13 mouse cellular contexts compared by ENCODE assay signal in the genomic region with DNA sequence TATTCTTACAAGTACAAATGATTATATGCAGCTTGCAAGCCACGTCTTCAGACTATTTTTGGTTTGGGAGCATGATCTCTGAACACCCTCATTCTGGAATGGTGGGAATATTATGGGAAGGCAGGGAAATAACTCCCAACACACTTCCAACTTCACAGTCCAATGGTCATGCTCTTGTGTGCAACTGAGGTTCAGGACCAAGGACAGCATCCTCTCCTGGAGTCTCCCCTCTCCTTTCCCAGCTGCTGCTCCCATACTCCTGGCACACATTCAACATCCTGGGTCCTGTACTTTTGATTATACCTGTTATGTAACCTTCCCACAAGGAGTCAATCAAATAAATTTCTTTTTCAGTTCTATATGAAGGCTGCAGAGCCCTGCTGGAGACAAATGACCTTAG.
DNase-seq lines count a peak whose midpoint lies in the region; ATAC-seq and TF ChIP-seq lines count a peak whose summit lies in the region.
"Had no signal": no experiment of that assay in that cellular context is flagged by ENCODE, and none has a peak within 500 bp of the region (broad histone marks: within the 10 kb centered on the region; RNA-seq: fewer than 3 reads in every experiment).

No protein-coding gene starts in this region.

- no peaks in the 10 kb centered on the region for H3K36me3 ChIP-seq in heart, embryonic 10.5 days
- no peaks in the 10 kb centered on the region for H3K36me3 ChIP-seq in lung, postnatal 0 days (ENCODE audit: insufficient read depth, low read length)
- no peaks in the 10 kb centered on the region for H3K36me3 ChIP-seq in embryonic facial prominence, embryonic 14.5 days (ENCODE audit: control insufficient read depth, insufficient read depth, low read length)
- no peaks in the 10 kb centered on the region for H3K36me3 ChIP-seq in stomach, postnatal 0 days (ENCODE audit: control insufficient read depth, insufficient read depth, low read length)
- H3K36me3 ChIP-seq: hindbrain, embryonic 13.5 days; lung, embryonic 15.5 days had no signal

- no peak overlapping the region for H3K4me2 ChIP-seq in lung, postnatal 0 days (replicated peaks; ENCODE audit: low read depth, low read length)
- H3K4me2 ChIP-seq in embryonic facial prominence, embryonic 14.5 days (ENCODE audit: low read depth, low read length): no peak overlapping the region
- H3K4me2 ChIP-seq in stomach, postnatal 0 days (replicated peaks; ENCODE audit: low read depth): no peak overlapping the region
- H3K4me2 ChIP-seq: hindbrain, embryonic 13.5 days; lung, embryonic 15.5 days had no signal

- no peak for ATAC-seq in lung, postnatal 0 days
- ATAC-seq in embryonic facial prominence, embryonic 14.5 days (ENCODE audit: low read depth): no peak
- no peak for ATAC-seq in stomach, postnatal 0 days (ENCODE audit: low FRiP score, low TSS enrichment)
- ATAC-seq: CD4-positive, CD25-positive, alpha-beta regulatory T cell, adult 4 months had no signal

- no peak overlapping the region for H3K4me3 ChIP-seq in heart, embryonic 10.5 days
- no peak overlapping the region for H3K4me3 ChIP-seq in lung, postnatal 0 days (ENCODE audit: low read depth, low read length)
- no peak overlapping the region for H3K4me3 ChIP-seq in embryonic facial prominence, embryonic 14.5 days (ENCODE audit: low read depth, low read length)
- no peak overlapping the region for H3K4me3 ChIP-seq in stomach, postnatal 0 days (ENCODE audit: low read depth, low read length)
- H3K4me3 ChIP-seq in left cerebral cortex, adult 2 months: no peak overlapping the region
- H3K4me3 ChIP-seq: hindbrain, embryonic 13.5 days; lung, embryonic 15.5 days had no signal

- WGBS in heart, embryonic 10.5 days: 38% methylated on average over 1 of the region's 1 CpGs
- WGBS in lung, postnatal 0 days: 58% methylated on average over 1 of the region's 1 CpGs
- 61% methylated on average over 1 of the region's 1 CpGs for WGBS in embryonic facial prominence, embryonic 14.5 days
- WGBS in stomach, postnatal 0 days: 52% methylated on average over 1 of the region's 1 CpGs

- intact Hi-C loops in left cerebral cortex, adult 2 months (cut with DNase I): no loop called here
- intact Hi-C loops in left cerebral cortex, postnatal 4 days (cut with DNase I): no loop called here

- H3K4me1 ChIP-seq in heart, embryonic 10.5 days: no peaks in the 10 kb centered on the region
- no peaks in the 10 kb centered on the region for H3K4me1 ChIP-seq in lung, postnatal 0 days (ENCODE audit: insufficient read depth, low read depth, low read length)
- no peaks in the 10 kb centered on the region for H3K4me1 ChIP-seq in embryonic facial prominence, embryonic 14.5 days (ENCODE audit: control insufficient read depth, insufficient read depth, low read length)
- H3K4me1 ChIP-seq in stomach, postnatal 0 days (replicated peaks; ENCODE audit: control insufficient read depth, insufficient read depth): 0 out of 2 replicates have a peak, but pooled peaks cover 3% of the 10 kb centered on the region
- H3K4me1 ChIP-seq: hindbrain, embryonic 13.5 days; lung, embryonic 15.5 days had no signal

- TF ChIP-seq CTCF in lung, postnatal 0 days (IDR thresholded peaks at IDR 0.05): no peak
- TF ChIP-seq CTCF in stomach, postnatal 0 days (IDR thresholded peaks at IDR 0.05; ENCODE audit: low read depth): no peak
- no peak for TF ChIP-seq CTCF in left cerebral cortex, adult 2 months (IDR thresholded peaks at IDR 0.05)

- peak; percentile 86 for DNase-seq in heart, adult 11 months
- DNase-seq in heart, embryonic 10.5 days (ENCODE audit: low spot score): no peak
- peak; percentile 56 for DNase-seq in lung, postnatal 0 days (ENCODE audit: low spot score)
- no peak for DNase-seq in lung, postnatal 25 days (ENCODE audit: low spot score)
- peak; percentile 84 for DNase-seq in embryonic facial prominence, embryonic 14.5 days (ENCODE audit: low spot score)
- DNase-seq in stomach, postnatal 0 days (ENCODE audit: low spot score): peak; percentile 55
- no peak for DNase-seq in left cerebral cortex, adult 2 months (ENCODE audit: extremely low spot score in 1 of 2, low spot score in 2 of 2)
- DNase-seq in left cerebral cortex, postnatal 4 days: no peak
- DNase-seq: layer of hippocampus, postnatal 36 days; right cerebral cortex, postnatal 25 days had no signal

- no peak overlapping the region for H3K9ac ChIP-seq in lung, postnatal 0 days (replicated peaks; ENCODE audit: low read depth)
- no peak overlapping the region for H3K9ac ChIP-seq in embryonic facial prominence, embryonic 14.5 days (ENCODE audit: low read depth, low read length)
- no peak overlapping the region for H3K9ac ChIP-seq in stomach, postnatal 0 days (ENCODE audit: low read length)
- H3K9ac ChIP-seq: hindbrain, embryonic 13.5 days; lung, embryonic 15.5 days had no signal

- no peaks in the 10 kb centered on the region for H3K9me3 ChIP-seq in heart, embryonic 10.5 days
- no peaks in the 10 kb centered on the region for H3K9me3 ChIP-seq in lung, postnatal 0 days (ENCODE audit: low read length)
- no peaks in the 10 kb centered on the region for H3K9me3 ChIP-seq in embryonic facial prominence, embryonic 14.5 days (ENCODE audit: control insufficient read depth, low read length)
- H3K9me3 ChIP-seq in stomach, postnatal 0 days (ENCODE audit: control insufficient read depth, low read length): no peaks in the 10 kb centered on the region
- H3K9me3 ChIP-seq: hindbrain, embryonic 13.5 days; lung, embryonic 15.5 days had no signal

- no peak for TF ChIP-seq EP300 in lung, postnatal 0 days (IDR thresholded peaks at IDR 0.05)
- no peak for TF ChIP-seq EP300 in stomach, postnatal 0 days (optimal IDR thresholded peaks at IDR 0.05)

- no peak overlapping the region for H3K27ac ChIP-seq in heart, embryonic 10.5 days
- no peak overlapping the region for H3K27ac ChIP-seq in lung, postnatal 0 days (ENCODE audit: low read length)
- no peak overlapping the region for H3K27ac ChIP-seq in embryonic facial prominence, embryonic 14.5 days (replicated peaks; ENCODE audit: low read depth, low read length)
- no peak overlapping the region for H3K27ac ChIP-seq in stomach, postnatal 0 days (replicated peaks)
- no peak overlapping the region for H3K27ac ChIP-seq in left cerebral cortex, adult 2 months
- H3K27ac ChIP-seq: hindbrain, embryonic 13.5 days; lung, embryonic 15.5 days had no signal

- H3K27me3 ChIP-seq in heart, embryonic 10.5 days (ENCODE audit: insufficient read depth, poor library complexity, severe bottlenecking): no peaks in the 10 kb centered on the region
- no peaks in the 10 kb centered on the region for H3K27me3 ChIP-seq in lung, postnatal 0 days (replicated peaks; ENCODE audit: insufficient read depth, low read length)
- H3K27me3 ChIP-seq in embryonic facial prominence, embryonic 14.5 days (replicated peaks; ENCODE audit: control insufficient read depth, insufficient read depth, low read length): no peaks in the 10 kb centered on the region
- H3K27me3 ChIP-seq in stomach, postnatal 0 days (ENCODE audit: control insufficient read depth, insufficient read depth, low read length): no peaks in the 10 kb centered on the region
- H3K27me3 ChIP-seq: hindbrain, embryonic 13.5 days; lung, embryonic 15.5 days had no signal

Comparison
In these comparisons a context has a peak if more than half of its experiments do, and no peak if none do; other contexts are left out.
1. DNase-seq: peak in heart, adult 11 months (single experiment), lung, postnatal 0 days (single experiment), embryonic facial prominence, embryonic 14.5 days (single experiment) and stomach, postnatal 0 days (single experiment); none in heart, embryonic 10.5 days (single experiment), lung, postnatal 25 days (single experiment), left cerebral cortex, adult 2 months (0 of 2) and left cerebral cortex, postnatal 4 days (single experiment).